Mouse (Mus musculus) cortical plate, adult 2 months (tissue): ENCODE measurements around the gene Ncaph2. TPM values are rescaled to one million over a fixed set of nuclear protein-coding genes. Genes with fewer than 3 reads are reported as not detected.

ENCODE experiments used
- H3K27ac ChIP-seq: fragments of 200-500 bp; 2 replicates; pipeline ENCODE4 v1.5.1; 2012; ENCODE audit warnings: low read length, control low read depth, inconsistent platforms; ENCODE audit not compliant: insufficient read depth
- H3K4me1 ChIP-seq: fragments of 200-500 bp; 2 replicates; pipeline ENCODE4 v1.6.1; 2011; ENCODE audit warnings: low read length; ENCODE audit not compliant: control insufficient read depth, insufficient read depth
- H3K4me3 ChIP-seq: fragments of 200-500 bp; 2 replicates; pipeline ENCODE4 v1.5.1; 2011; ENCODE audit warnings: mild to moderate bottlenecking, low read length, control low read depth; ENCODE audit not compliant: insufficient read depth
- CTCF ChIP-seq: fragments of 200-500 bp; IDR thresholded peaks from 2 replicates; pipeline ENCODE4 v1.5.1; 2011; ENCODE audit warnings: mild to moderate bottlenecking, control low read depth, low read length; ENCODE audit not compliant: insufficient read depth; ENCODE audit errors: extremely low read depth
- POLR2A ChIP-seq: fragments of 200-500 bp; IDR thresholded peaks from 2 replicates; pipeline ENCODE4 v1.6.1; 2011; ENCODE audit warnings: mild to moderate bottlenecking, low read length, control low read depth; ENCODE audit not compliant: insufficient read depth; ENCODE audit errors: extremely low read depth
- polyA plus RNA-seq: library from polyadenylated mRNA; depleted of rRNA; stranded (reverse); fragments of >200 nt; gene quantifications from 2 replicates; pipeline ENCODE4 v1.2.3, GENCODE M21; 2012

Gene Ncaph2
- polyA plus RNA-seq, 1 experiment, result 119 TPM

DNA sequence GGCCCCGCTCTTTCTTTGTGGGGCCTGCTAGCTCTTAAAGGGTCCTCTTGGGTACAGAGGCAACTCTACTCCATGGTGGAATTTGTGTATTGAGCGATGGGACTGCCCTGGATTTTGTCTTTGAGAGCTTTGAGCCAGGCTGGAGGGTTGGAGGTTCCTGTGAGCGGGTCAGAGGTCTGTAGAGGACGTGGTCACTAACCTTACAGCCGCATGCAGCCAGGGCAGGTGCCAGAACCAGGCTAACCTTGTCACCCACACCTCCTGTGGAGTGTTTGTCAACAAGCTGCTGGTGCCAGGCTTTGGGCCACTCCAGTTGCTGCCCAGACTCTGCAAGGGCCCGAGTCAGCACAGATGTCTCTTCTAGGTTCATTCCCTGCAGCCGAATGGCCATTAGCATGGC is 20.5 kb downstream of the Ncaph2 start:
- H3K4me3 ChIP-seq, result no peak overlapping the region
- H3K27ac ChIP-seq, result no peak overlapping the region
- TF ChIP-seq CTCF (no peak), POLR2A (no peak)
- no peaks in the 10 kb centered on the region for H3K4me1 ChIP-seq

DNA sequence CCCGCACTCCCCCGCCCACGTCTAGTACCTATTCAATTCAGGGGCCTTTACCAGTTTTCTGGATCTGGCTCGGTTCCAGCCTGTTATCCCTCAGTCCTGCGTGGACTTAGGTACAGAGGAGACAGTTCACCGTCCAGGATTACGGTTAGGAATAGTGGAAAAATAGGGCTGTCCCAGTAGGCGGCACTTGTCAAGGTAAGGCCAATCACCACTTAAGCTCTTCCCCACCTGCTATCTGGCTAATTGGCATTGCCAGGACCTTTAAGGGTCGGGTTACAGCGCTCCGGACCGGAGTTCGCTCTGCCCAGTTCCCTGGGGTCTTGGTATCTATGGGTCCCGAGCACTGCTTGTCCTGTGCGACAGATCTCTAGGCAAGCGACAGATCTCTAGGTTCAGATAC is 21.4 kb downstream of the Ncaph2 start, which contains the start of gene Tymp:
TSS of gene Tymp (minus strand) at position 83 of the 400 bp plus-strand sequence.
- Histone ChIP-seq H3K4me1 (no peaks in the 10 kb centered on the region), H3K4me3 (no peak within 1 kb of the TSS; the same call in 1 of the 2 replicates), H3K27ac (no peak within 1 kb of the TSS)
- TF ChIP-seq POLR2A (no peak), CTCF (no peak)

DNA sequence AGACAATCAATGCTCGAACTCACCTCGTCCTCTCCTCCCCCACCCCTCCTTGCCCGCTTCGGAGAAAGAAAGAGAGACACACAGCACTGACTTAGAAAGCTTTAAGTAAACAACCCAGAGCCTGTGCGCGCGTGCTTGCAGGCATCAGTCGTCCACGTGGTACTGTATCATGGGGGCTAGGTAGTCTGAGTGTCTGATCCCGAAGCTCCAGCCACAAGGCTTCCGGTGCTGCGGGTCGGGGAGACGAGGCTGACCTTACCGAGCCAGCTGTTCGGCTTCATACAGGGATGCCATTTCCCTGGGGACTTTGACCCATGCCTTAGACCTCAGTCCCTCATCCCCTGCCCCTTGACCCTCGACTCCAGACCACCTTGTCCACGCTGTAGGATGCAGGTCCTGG is 21.8 kb downstream of the Ncaph2 start:
- Histone ChIP-seq H3K27ac (no peak overlapping the region), H3K4me1 (no peaks in the 10 kb centered on the region), H3K4me3 (no peak overlapping the region)
- TF ChIP-seq CTCF, result no peak
- no peak for TF ChIP-seq POLR2A

DNA sequence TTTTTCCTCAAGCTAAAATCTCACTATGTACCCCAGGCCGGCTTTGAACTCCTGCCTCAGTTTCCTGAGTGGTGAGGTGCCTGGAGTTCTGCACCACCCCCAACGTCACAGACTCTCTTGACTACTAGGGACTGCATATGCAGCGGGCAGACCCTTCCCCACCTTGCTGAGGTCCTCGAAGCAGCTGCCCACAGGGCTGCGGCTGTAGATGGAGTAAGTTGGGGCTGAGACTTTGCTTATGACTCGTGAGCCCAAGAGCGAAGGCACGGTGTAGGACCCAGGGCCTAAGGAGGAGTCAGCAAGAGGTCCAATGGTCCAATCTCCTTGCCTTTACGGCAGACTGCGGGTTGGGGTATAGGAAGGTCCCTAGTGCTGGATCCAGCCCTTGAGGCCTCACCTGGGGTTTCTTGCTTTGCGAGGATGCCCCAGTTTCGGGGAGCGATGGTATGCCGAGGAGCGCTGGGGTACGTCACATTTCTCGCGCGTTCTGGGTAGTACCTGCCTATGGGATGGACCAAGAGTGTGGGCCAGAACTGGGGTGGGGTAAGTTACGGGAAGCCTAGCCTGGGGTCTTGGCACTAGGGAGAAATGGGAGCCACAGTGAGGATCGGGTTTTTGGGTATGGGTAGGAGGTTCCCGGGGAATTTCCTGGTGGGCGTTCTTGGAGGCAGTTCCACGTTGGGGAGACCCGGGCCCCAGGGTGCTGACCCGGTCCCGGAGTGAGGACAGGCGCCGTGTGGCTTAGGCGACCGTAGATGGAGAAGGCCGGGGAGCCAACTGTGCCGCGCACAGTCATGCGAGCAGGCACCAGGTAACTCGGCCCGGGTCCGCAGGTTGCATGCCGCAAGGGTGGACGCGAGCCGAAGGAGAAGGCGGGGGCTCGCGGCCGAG is 22.7 kb downstream of the Ncaph2 start:
- TF ChIP-seq POLR2A (no peak), CTCF (no peak)
- Histone ChIP-seq H3K4me3 (peak overlapping the region; percentile 44), H3K4me1 (no peaks in the 10 kb centered on the region), H3K27ac (no peak overlapping the region)

DNA sequence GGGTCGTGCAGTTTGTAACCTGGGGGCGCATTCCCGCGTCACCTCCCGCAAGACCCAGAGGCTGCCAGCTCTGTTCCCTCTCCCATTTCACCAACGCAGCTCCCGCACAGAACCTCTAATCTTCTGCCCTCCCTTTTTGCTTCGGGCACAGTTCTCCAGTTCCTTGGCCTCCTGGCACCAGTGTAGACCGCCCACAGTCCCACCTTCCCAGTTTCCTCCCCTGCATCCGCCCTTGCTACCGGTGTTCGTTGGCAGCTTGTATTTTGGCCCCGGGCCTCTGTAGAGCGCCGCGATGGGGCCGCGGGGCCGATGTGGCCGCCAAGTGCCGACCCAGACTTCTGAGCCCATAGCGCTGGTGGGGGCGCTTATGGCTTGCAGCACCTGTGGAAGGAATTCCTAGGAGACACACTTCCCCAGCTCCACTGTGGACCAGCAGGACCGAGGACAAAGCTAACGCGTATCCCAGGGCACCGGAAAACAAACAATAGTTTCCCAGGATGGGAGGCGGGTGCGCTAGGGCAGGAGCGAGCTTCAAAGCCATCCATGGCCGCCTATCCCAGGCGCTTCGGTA is 23.4 kb downstream of the Ncaph2 start, which contains the start of gene Odf3b:
TSS of gene Odf3b (minus strand) at position 452 of the 571 bp plus-strand sequence.
- Histone ChIP-seq H3K4me1 (no peaks in the 10 kb centered on the region), H3K4me3 (peak within 1 kb of the TSS; percentile 44), H3K27ac (no peak within 1 kb of the TSS)
- TF ChIP-seq CTCF, result no peak
- no peak for TF ChIP-seq POLR2A

DNA sequence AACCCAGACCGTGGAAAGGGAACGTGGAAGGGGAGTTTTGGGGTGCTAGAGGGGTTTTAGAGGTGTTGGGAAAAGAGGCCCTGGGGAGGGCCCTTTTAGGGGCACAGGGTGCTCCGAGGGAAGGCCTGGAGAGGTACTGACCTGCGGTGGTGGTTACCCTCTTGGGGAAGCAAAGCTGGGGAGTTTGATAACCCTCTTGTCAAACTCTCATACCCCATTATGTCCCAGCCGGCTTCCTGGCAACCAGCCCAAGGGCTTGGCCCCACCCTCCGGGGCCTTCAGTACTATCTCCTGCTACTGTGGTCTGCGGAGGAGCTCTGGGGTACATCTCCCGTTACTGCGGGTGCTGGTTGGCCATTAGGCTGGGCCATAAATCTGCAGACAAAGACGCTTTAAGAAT is 23.9 kb downstream of the Ncaph2 start:
- Histone ChIP-seq H3K4me1 (no peaks in the 10 kb centered on the region), H3K4me3 (peak overlapping the region; percentile 44; the same call in 1 of the 2 replicates), H3K27ac (no peak overlapping the region)
- TF ChIP-seq CTCF (no peak), POLR2A (no peak)

DNA sequence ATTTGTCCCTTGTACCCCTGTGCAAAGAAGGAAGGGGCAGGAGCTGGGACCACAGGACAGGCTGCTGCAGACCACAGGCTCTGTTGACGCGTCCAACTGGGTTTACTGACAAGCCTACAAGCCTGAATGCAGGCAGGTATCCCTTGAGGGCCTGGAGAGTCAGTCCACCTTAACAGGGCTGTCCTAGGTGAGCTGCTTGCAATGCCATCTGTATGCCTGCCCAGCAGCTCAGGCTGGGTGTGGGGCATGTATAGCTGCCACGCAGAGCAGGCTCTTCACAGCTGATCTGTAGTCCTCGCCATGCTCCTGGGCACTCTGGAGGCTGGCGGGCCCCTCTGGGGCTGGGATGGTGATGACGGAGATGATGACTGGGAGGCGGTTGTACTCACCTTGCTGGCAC is 29.1 kb downstream of the Ncaph2 start, which contains the start of gene Klhdc7b:
TSS of gene Klhdc7b (plus strand) at position 301 of the 400 bp plus-strand sequence.
- no peak for TF ChIP-seq POLR2A
- TF ChIP-seq CTCF, result no peak
- no peaks in the 10 kb centered on the region for H3K4me1 ChIP-seq
- no peak within 1 kb of the TSS for H3K4me3 ChIP-seq
- H3K27ac ChIP-seq, result no peak within 1 kb of the TSS

DNA sequence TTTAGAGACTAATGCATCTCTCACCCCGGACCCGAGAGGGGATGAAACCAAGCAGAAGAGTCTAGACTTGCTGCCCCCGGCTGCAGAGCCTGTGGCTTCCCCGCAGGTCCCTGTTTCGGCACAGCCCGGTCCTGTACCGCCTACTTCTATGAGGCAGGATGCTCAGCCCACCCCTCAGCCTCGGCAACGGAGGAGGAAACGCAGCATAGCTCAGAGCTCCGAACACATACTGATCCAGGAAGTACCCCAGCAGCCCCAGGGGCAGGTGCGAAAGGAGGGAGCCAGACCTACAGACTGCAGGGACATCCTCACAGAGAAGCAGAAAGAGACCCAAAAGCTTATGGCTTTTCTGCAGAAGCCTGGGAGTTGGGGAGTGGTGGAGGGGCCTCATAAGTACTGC is 31.6 kb downstream of the Ncaph2 start:
- no peak for TF ChIP-seq POLR2A
- TF ChIP-seq CTCF, result no peak
- no peaks in the 10 kb centered on the region for H3K4me1 ChIP-seq
- H3K4me3 ChIP-seq, result no peak overlapping the region
- no peak overlapping the region for H3K27ac ChIP-seq

DNA sequence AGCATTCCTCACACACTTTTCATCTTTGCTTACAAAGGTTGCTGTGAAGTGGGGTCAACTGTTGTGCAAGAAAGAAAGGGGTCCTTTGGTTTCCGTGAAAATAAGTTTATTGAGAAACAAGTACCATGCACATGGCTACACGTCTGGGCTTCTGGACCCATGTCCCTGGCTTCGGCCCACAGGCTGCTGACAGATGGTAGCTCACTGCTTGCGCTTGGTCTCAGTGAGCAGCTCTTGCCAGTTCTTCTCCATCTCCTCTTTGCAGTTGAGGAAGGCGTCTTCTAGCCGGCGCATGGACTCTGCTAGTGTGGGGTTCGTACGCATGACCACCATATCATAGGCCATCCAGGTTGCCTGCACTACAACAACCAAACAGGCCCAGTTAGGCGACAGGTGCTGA is 34.6 kb downstream of the Ncaph2 start:
- Histone ChIP-seq H3K4me3 (no peak overlapping the region), H3K27ac (no peak overlapping the region), H3K4me1 (no peaks in the 10 kb centered on the region)
- no peak for TF ChIP-seq CTCF
- TF ChIP-seq POLR2A, result no peak

DNA sequence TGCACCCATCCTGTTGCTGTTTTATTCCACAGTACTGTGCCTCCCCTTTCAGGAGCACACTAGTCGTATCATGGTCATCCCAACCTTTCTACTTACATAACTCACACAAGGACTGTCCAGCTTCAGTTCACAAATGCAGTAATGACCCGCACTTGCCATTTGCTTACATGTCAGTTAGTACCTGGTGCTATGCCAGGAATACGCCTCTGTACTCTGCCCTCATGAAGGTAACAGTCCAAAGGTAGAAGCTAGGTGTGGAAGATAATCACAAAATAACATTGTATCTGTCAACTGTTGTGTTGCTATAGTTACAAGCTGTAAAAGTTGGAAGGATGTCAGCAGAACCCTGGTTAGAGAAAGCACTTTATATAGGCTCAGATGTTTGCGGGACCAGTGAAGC is 41.4 kb downstream of the Ncaph2 start:
- H3K27ac ChIP-seq, result no peak overlapping the region
- H3K4me1 ChIP-seq, result no peaks in the 10 kb centered on the region
- no peak for TF ChIP-seq POLR2A
- no peak for TF ChIP-seq CTCF
- no peak overlapping the region for H3K4me3 ChIP-seq
